Mouse (Mus musculus): ENCODE data around the gene Ugt1a6a. TPM values are rescaled to one million over a fixed set of nuclear protein-coding genes. Genes with fewer than 3 reads are reported as not detected.
"Not testable (repeated sequence)": the region's sequence is repeated elsewhere in the genome, so short reads cannot be mapped to it uniquely, and the experiment has no call there.

The Ugt1a6a gene
- polyA plus RNA-seq (2015; fragmentation: Nextera tagmentation; extraction: Ambion mirVana): 35.4 and 45.7 TPM in 2 replicates

GRCm38 (mm10) chr1:88134457-88135011 is at the start of gene Ugt1a6a:
Gene Ugt1a6a (plus strand): TSS chr1:88134809.
- not testable (repeated sequence) for H3K9me3 ChIP-seq (replicated peaks; ENCODE audit: control insufficient read depth, low read length); H3K9ac ChIP-seq (ENCODE audit: low read length); H3K27me3 ChIP-seq (ENCODE audit: control insufficient read depth, insufficient read depth, low read length); H3K36me3 ChIP-seq (ENCODE audit: control insufficient read depth, insufficient read depth, low read length); H3K4me1 ChIP-seq (ENCODE audit: control insufficient read depth, insufficient read depth, low read length)
- Histone ChIP-seq H3K4me3 (replicated peaks; ENCODE audit: low read length) (peak within 1 kb of the TSS; percentile 4), H3K27ac (ENCODE audit: low read length) (peak within 1 kb of the TSS; percentile 73), H3K4me2 (ENCODE audit: low read depth, low read length) (peak within 1 kb of the TSS; percentile 20; the same call in 1 of the 2 replicates)
- 26% methylated on average over 5 of the region's 5 CpGs for WGBS
- ATAC-seq (ENCODE audit: insufficient read depth, low FRiP score): peak; percentile 75

- no peak overlapping the region for H3K4me2 ChIP-seq (ENCODE audit: low read depth, low read length)
- WGBS: 63% methylated on average over 1 of the region's 1 CpGs
- no peaks in the 10 kb centered on the region for H3K9me3 ChIP-seq (replicated peaks; ENCODE audit: control insufficient read depth, low read length)
- no peaks in the 10 kb centered on the region for H3K4me1 ChIP-seq (ENCODE audit: control insufficient read depth, insufficient read depth, low read length)
- H3K4me3 ChIP-seq (replicated peaks; ENCODE audit: low read length): no peak overlapping the region
- no peaks in the 10 kb centered on the region for H3K36me3 ChIP-seq (ENCODE audit: control insufficient read depth, insufficient read depth, low read length)
- H3K9ac ChIP-seq (ENCODE audit: low read length): no peak overlapping the region
- no peak for ATAC-seq (ENCODE audit: insufficient read depth, low FRiP score)
- H3K27ac ChIP-seq (ENCODE audit: low read length): no peak overlapping the region
- no peaks in the 10 kb centered on the region for H3K27me3 ChIP-seq (ENCODE audit: control insufficient read depth, insufficient read depth, low read length)
These were observed 48.5 kb upstream of the Ugt1a6a start for GRCm38 (mm10) chr1:88086125-88086524.

GRCm38 (mm10) chr1:88087513-88087912 is 47.1 kb upstream of the Ugt1a6a start, which contains the start of gene Ugt1a8:
Gene Ugt1a8 (plus strand): TSS chr1:88087813.
- Histone ChIP-seq H3K4me2 (ENCODE audit: low read depth, low read length) (no peak within 1 kb of the TSS), H3K27me3 (ENCODE audit: control insufficient read depth, insufficient read depth, low read length) (no peaks in the 10 kb centered on the region), H3K9me3 (replicated peaks; ENCODE audit: control insufficient read depth, low read length) (no peaks in the 10 kb centered on the region), H3K9ac (ENCODE audit: low read length) (no peak within 1 kb of the TSS), H3K4me3 (replicated peaks; ENCODE audit: low read length) (no peak within 1 kb of the TSS), H3K4me1 (ENCODE audit: control insufficient read depth, insufficient read depth, low read length) (no peaks in the 10 kb centered on the region), H3K36me3 (ENCODE audit: control insufficient read depth, insufficient read depth, low read length) (no peaks in the 10 kb centered on the region), H3K27ac (ENCODE audit: low read length) (no peak within 1 kb of the TSS)
- no peak for ATAC-seq (ENCODE audit: insufficient read depth, low FRiP score)
- WGBS: 72% methylated on average over 3 of the region's 3 CpGs

- Histone ChIP-seq H3K9ac (ENCODE audit: low read length) (no peak overlapping the region), H3K4me1 (ENCODE audit: control insufficient read depth, insufficient read depth, low read length) (0 out of 2 replicates have a peak, but pooled peaks cover 10% of the 10 kb centered on the region), H3K9me3 (replicated peaks; ENCODE audit: control insufficient read depth, low read length) (no peaks in the 10 kb centered on the region), H3K27me3 (ENCODE audit: control insufficient read depth, insufficient read depth, low read length) (no peaks in the 10 kb centered on the region), H3K4me3 (replicated peaks; ENCODE audit: low read length) (no peak overlapping the region), H3K27ac (ENCODE audit: low read length) (no peak overlapping the region), H3K36me3 (ENCODE audit: control insufficient read depth, insufficient read depth, low read length) (no peaks in the 10 kb centered on the region), H3K4me2 (ENCODE audit: low read depth, low read length) (no peak overlapping the region)
- no peak for ATAC-seq (ENCODE audit: insufficient read depth, low FRiP score)
These were observed 42.3 kb upstream of the Ugt1a6a start for GRCm38 (mm10) chr1:88092341-88092740.

GRCm38 (mm10) chr1:88094270-88094676 is 40.3 kb upstream of the Ugt1a6a start:
- not testable (repeated sequence) for H3K4me2 ChIP-seq (ENCODE audit: low read depth, low read length); H3K4me3 ChIP-seq (replicated peaks; ENCODE audit: low read length); H3K4me1 ChIP-seq (ENCODE audit: control insufficient read depth, insufficient read depth, low read length); H3K36me3 ChIP-seq (ENCODE audit: control insufficient read depth, insufficient read depth, low read length); H3K27me3 ChIP-seq (ENCODE audit: control insufficient read depth, insufficient read depth, low read length); H3K9ac ChIP-seq (ENCODE audit: low read length); H3K9me3 ChIP-seq (replicated peaks; ENCODE audit: control insufficient read depth, low read length)
- peak overlapping the region; percentile 93 for H3K27ac ChIP-seq (ENCODE audit: low read length)
- 71% methylated on average over 3 of the region's 3 CpGs for WGBS
- ATAC-seq (ENCODE audit: insufficient read depth, low FRiP score): 0 out of 2 replicates have a peak, but pooled peaks have one; percentile 63

GRCm38 (mm10) chr1:88094941-88095492 is 39.6 kb upstream of the Ugt1a6a start, which contains the start of gene Ugt1a7c:
Gene Ugt1a7c (plus strand): TSS chr1:88095062.
- H3K27ac ChIP-seq (ENCODE audit: low read length): peak within 1 kb of the TSS; percentile 93
- H3K4me2 ChIP-seq (ENCODE audit: low read depth, low read length): peak within 1 kb of the TSS; percentile 43
- 21% methylated on average over 10 of the region's 10 CpGs for WGBS
- peak; percentile 76; the same call in 1 of the 2 replicates for ATAC-seq (ENCODE audit: insufficient read depth, low FRiP score)
- H3K4me3 ChIP-seq (replicated peaks; ENCODE audit: low read length): peak within 1 kb of the TSS; percentile 29
- H3K9me3 ChIP-seq (replicated peaks; ENCODE audit: control insufficient read depth, low read length): no peaks in the 10 kb centered on the region
- H3K9ac ChIP-seq (ENCODE audit: low read length): peak within 1 kb of the TSS; percentile 57
- 0 out of 2 replicates have a peak, but pooled peaks cover 10% of the 10 kb centered on the region for H3K4me1 ChIP-seq (ENCODE audit: control insufficient read depth, insufficient read depth, low read length)
- no peaks in the 10 kb centered on the region for H3K36me3 ChIP-seq (ENCODE audit: control insufficient read depth, insufficient read depth, low read length)
- H3K27me3 ChIP-seq (ENCODE audit: control insufficient read depth, insufficient read depth, low read length): no peaks in the 10 kb centered on the region

- not testable (repeated sequence) for H3K9me3 ChIP-seq (replicated peaks; ENCODE audit: control insufficient read depth, low read length); H3K9ac ChIP-seq (ENCODE audit: low read length); H3K4me1 ChIP-seq (ENCODE audit: control insufficient read depth, insufficient read depth, low read length); H3K27ac ChIP-seq (ENCODE audit: low read length); H3K36me3 ChIP-seq (ENCODE audit: control insufficient read depth, insufficient read depth, low read length); H3K4me2 ChIP-seq (ENCODE audit: low read depth, low read length); H3K27me3 ChIP-seq (ENCODE audit: control insufficient read depth, insufficient read depth, low read length); H3K4me3 ChIP-seq (replicated peaks; ENCODE audit: low read length)
- 72% methylated on average over 3 of the region's 3 CpGs for WGBS
- ATAC-seq (ENCODE audit: insufficient read depth, low FRiP score): peak; percentile 18; the same call in 1 of the 2 replicates
These were observed 36.1 kb upstream of the Ugt1a6a start for GRCm38 (mm10) chr1:88098546-88098945.

GRCm38 (mm10) chr1:88099691-88100090 is 34.9 kb upstream of the Ugt1a6a start:
- H3K27ac ChIP-seq (ENCODE audit: low read length); H3K9me3 ChIP-seq (replicated peaks; ENCODE audit: control insufficient read depth, low read length); H3K4me2 ChIP-seq (ENCODE audit: low read depth, low read length); H3K27me3 ChIP-seq (ENCODE audit: control insufficient read depth, insufficient read depth, low read length); H3K4me1 ChIP-seq (ENCODE audit: control insufficient read depth, insufficient read depth, low read length); H3K36me3 ChIP-seq (ENCODE audit: control insufficient read depth, insufficient read depth, low read length); H3K4me3 ChIP-seq (replicated peaks; ENCODE audit: low read length); H3K9ac ChIP-seq (ENCODE audit: low read length); ATAC-seq (ENCODE audit: insufficient read depth, low FRiP score): not testable (repeated sequence)
- 83% methylated on average over 2 of the region's 2 CpGs for WGBS

GRCm38 (mm10) chr1:88103019-88103418 is 31.6 kb upstream of the Ugt1a6a start, which contains the start of gene Ugt1a6b:
Gene Ugt1a6b (plus strand): TSS chr1:88103252.
- H3K9ac ChIP-seq (ENCODE audit: low read length): peak within 1 kb of the TSS; percentile 2; the same call in 1 of the 2 replicates
- peak within 1 kb of the TSS; percentile 29; the same call in 1 of the 2 replicates for H3K4me2 ChIP-seq (ENCODE audit: low read depth, low read length)
- peak; percentile 37; the same call in 1 of the 2 replicates for ATAC-seq (ENCODE audit: insufficient read depth, low FRiP score)
- H3K9me3 ChIP-seq (replicated peaks; ENCODE audit: control insufficient read depth, low read length); H3K36me3 ChIP-seq (ENCODE audit: control insufficient read depth, insufficient read depth, low read length); H3K4me1 ChIP-seq (ENCODE audit: control insufficient read depth, insufficient read depth, low read length); H3K4me3 ChIP-seq (replicated peaks; ENCODE audit: low read length); H3K27me3 ChIP-seq (ENCODE audit: control insufficient read depth, insufficient read depth, low read length): not testable (repeated sequence)
- peak within 1 kb of the TSS; percentile 77 for H3K27ac ChIP-seq (ENCODE audit: low read length)
- WGBS: 42% methylated on average over 3 of the region's 3 CpGs

Data from stomach, embryonic 16.5 days (tissue).